Mouse (Mus musculus) CD4-positive naive resting alpha-beta T cell, adult 76 days (primary cell): Measurements from ENCODE around the gene Tmem190. TPM values are rescaled to one million over a fixed set of nuclear protein-coding genes. Genes with fewer than 3 reads are reported as not detected.

Experiments used
- total RNA-seq: library from RNA; stranded (reverse); gene quantifications from one replicate; pipeline ENCODE4 v1.2.4, GENCODE M21; 2023

Tmem190 gene
- not detected for total RNA-seq

DNA sequence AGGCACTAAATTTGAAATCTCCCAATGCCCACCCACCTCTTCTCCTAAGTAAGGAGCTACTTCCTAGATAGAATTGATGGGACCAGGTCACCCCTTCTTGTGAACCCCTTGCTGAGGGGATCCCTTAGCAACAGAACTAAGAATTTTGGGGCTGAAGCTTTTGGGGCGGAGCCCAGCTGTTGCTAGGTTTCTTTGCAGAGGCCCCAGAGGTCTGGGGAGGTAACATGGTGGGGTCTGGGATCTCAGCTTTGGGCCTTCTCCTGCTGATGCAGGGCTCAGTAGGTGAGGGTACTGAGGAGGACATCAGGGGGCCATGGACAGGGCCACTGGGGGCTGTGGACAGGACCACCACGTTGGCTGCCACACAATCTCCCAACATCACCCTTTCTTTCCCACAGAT is at the start of gene Tmem190, which contains the start of gene Il11:
Gene Tmem190, plus strand, starts transcription at position 179 of the 400 bp plus-strand sequence.
Gene Il11, minus strand, starts transcription at position 101 of the 400 bp plus-strand sequence.

DNA sequence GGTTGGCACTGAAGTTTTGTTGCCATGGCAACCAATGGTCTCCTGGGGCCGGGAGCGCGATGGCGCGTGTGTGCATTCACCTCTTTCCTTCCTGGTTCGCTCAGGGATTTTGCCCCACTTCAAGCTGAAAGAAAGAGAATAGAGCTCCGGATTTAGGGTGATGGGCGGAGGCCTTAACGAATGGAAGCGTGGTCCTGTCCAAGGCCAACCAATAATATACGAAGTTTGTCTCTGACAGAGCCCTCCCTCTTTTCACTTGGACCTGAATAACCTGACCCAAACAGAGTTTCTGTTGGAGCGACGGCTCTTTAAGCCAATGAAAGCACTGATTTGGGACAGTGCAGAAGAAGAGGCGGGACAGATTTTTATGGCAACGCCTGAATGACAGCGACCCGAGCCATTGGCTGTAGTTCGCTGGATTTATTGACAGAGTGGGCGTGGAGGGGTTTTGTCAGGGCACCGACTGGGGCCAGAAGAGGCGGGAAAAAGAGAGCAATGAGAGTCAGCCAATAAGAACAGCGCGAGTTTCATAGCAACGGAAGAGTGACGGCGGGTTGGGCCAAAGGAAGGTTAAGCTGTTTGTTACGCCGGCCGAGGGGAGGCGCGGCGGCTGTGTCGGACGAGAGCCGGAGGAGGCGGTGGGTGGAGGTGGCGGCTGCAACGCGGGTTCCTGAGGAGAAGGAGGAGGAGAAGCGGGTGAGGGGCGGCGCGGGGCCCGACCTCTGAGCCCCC is 43.0 kb upstream of the Tmem190 start, which contains the start of gene Kmt5c:
Gene Kmt5c, plus strand, starts transcription at position 572 of the 732 bp plus-strand sequence.

DNA sequence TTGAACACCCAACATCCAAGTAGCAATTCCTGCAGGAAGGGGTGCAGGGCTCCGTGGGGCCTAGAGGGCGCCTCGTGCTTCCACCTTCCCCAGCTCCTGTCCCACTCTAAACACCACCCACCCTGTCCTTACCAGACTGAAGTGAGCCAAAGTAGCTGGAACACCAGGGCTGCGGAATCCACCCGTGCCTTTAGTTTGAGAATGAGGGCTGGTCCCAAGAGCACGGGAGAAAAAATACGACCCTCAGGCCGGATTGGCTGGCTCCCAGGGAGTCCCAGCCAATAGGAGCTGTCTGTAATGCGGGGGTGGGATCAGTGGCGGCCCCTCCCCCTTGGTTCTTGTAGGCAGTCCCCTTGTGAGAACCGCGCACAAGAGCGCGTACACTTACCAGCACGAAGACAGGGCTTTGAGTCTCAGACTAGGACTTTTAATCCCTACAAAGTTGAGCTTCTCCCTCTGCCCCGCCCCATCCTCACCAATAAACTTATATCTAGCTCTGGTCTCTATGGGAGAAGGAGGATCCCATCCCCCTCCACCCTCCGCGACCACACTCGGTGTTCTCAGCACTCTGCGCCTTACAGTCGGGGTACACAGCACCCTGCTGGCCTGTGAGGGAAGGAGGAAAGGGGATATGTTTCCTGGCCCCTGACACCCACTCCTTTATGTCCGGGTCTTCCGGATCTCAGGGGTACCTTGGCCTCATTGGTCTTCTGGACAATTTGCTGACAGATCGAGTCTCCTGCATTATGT is 29.7 kb upstream of the Tmem190 start, which contains the start of gene Cox6b2:
Gene Cox6b2, minus strand, starts transcription at position 274 of the 750 bp plus-strand sequence.

DNA sequence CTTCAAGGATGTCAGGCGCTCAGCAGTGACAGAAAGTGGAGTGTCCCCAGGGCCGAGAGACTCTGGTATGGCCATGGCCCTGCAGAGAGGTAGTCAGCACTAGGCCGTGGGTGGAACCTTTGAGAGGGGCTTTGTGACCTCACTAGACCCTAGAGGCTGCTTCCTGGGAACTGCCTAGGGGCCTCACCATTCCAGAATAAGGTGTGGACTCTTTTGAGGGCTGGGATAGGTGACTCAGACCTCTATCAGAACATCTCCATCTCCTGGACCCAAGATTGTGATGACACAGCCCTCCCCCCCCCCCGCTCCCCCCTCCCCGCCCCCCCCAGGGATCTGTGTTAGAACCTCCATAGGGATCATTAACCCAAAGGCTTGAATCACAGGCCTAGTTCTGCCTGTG is 11.5 kb upstream of the Tmem190 start, which contains the start of gene Fam71e2:
Gene Fam71e2, minus strand, starts transcription at position 101 of the 400 bp plus-strand sequence.

DNA sequence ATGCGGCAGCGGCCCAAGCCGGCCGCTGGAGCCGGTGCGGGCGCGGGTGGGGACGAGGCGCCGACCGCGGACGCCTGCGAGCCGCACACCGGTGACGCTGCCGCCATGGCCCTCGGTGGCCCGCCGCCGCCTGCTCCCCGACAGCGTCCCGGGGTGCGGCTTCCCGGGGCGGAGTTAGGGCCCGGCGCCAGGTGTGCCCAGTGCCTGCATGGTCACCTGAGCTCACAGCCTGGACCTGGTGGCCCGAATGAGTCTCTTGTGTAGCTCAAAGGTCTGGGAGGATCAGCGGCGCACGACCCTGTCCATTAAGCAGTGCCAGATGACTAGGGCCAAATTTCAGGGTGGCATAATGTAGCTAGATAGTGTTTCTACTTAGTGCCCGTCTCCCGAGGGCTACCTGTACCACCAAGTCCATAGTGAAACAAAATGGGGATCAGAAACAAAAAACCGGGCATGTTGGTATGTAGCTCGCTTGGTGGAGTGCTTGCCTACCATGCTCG is 6.7 kb downstream of the Tmem190 start, which contains the start of gene Tmem238:
Gene Tmem238, minus strand, starts transcription at position 221 of the 500 bp plus-strand sequence.

DNA sequence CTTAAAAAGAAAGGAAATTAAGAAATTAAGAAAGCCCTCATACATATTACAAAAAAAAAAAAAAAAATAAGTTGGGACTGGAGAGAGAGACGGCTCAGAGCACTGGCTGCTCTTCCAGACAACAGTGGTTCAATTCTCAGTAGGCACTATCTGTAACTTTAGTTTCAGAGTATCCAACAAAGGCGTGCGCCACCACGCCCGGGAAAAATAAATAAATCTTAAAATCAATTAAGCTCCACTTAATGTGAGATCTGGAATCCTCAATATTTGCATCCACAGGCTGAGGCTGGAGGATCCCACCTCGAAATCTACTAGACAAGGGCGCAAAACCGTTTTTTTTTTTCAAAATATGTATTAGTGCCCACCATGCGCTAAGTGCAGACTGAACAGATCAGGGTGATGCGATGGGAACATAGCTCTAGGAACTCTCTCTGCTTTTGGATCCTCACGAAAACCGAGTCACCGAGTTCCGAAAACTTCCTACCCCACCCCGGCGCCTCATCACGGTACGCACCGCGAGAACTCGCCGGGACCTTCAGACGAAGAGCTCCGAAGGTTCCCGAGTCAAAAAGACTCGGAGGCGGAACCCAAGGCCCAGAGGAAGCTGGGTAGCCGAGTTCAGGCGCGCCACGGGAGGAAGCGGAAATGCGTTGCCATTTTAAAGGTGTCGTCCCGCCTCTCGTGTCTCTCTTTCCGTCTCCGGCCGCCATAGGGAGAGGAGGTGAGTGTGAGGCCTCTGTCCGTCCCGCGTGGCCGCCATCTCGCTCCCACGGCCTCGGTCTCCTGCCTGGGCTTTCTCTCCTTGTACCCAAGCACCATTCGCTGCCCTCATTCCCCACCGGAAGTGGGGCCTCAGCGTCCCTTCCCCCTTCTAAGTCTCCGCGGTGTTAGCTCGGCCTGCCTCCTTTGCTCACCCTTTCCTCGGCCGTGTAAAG is 9.8 kb downstream of the Tmem190 start, which contains the start of gene Rpl28:
Gene Rpl28, plus strand, starts transcription at position 597 of the 935 bp plus-strand sequence.

DNA sequence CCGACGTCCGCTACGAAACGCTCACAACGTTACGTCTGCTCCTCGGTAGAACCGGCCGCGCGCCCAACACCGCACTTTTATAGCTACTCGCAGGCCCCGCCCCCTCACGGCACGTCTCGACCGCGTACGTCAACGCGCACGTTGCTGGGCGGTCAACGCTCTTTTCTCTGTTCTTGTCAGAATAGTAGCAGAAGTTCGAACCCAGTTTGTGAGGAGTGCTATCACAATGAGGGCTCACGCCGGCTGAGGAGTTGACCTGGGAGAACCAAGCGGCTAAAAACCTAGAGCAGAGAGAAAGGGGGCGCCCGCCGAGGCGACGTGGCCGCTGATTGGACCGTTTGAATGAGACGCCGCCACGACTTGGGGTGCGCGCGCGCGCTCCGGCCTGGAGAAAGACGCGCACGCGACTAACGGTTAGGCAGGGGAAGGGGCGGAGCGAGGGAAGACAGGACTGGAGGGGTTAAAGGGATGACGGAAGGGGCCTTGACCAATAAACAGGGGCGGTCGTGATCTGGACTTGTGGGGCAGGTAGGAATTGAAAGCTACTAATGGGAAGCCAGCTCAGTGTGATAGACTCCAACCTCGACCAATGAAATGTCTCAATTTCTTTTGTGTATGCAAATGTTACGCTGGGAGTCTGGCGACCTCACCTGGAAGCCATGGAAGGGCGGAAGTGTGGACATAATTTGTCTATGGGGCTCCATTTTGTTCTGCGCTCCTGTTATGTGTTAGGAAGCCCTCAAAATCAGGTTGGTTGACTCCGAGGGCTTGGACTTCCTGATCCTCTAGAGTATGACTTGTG is 29.8 kb downstream of the Tmem190 start, which contains the start of gene Ube2s:
Gene Ube2s, minus strand, starts transcription at position 288 of the 802 bp plus-strand sequence.

Other genes with a start within 250 kb of the Tmem190 start
- not detected for gene Syt5, start 235.4 kb upstream of the Tmem190 start, total RNA-seq
- not detected for gene Ptprh, start 178.9 kb upstream of the Tmem190 start, total RNA-seq
- 51.6 TPM for gene Tmem86b, start 151.5 kb upstream of the Tmem190 start, total RNA-seq
- 282 TPM for gene Ppp6r1, start 123.9 kb upstream of the Tmem190 start, total RNA-seq
- 71.8 TPM for gene Hspbp1, start 97.9 kb upstream of the Tmem190 start, total RNA-seq
- gene Brsk1, start 92.3 kb upstream of the Tmem190 start, total RNA-seq: not detected
- 0.76 TPM for gene Tmem150b, start 57.7 kb upstream of the Tmem190 start, total RNA-seq
- gene Kmt5c, start 42.8 kb upstream of the Tmem190 start, total RNA-seq: 61.4 TPM
- 1.9 TPM for gene Cox6b2, start 29.8 kb upstream of the Tmem190 start, total RNA-seq
- not detected for gene Fam71e2, start 11.6 kb upstream of the Tmem190 start, total RNA-seq
- not detected for gene Il11, start 78 bp upstream of the Tmem190 start, total RNA-seq
- 1.7 TPM for gene Tmem238, start 6.7 kb downstream of the Tmem190 start, total RNA-seq
- 1,948 TPM for gene Rpl28, start 9.9 kb downstream of the Tmem190 start, total RNA-seq
- gene Ube2s, start 29.7 kb downstream of the Tmem190 start, total RNA-seq: 177 TPM
- gene Shisa7, start 61.8 kb downstream of the Tmem190 start, total RNA-seq: 0.44 TPM
- gene Isoc2b, start 87.3 kb downstream of the Tmem190 start, total RNA-seq: 5.8 TPM
- gene Isoc2a, start 94.2 kb downstream of the Tmem190 start, total RNA-seq: 9.6 TPM
- gene Gm36210, start 123.6 kb downstream of the Tmem190 start, total RNA-seq: not detected
- 42.6 TPM for gene Zfp628, start 132.3 kb downstream of the Tmem190 start, total RNA-seq
- 12.2 TPM for gene Nat14, start 139.1 kb downstream of the Tmem190 start, total RNA-seq
- 0.38 TPM for gene Ssc5d, start 142.8 kb downstream of the Tmem190 start, total RNA-seq
- 0.23 TPM for gene Sbk2, start 181.5 kb downstream of the Tmem190 start, total RNA-seq
- gene Sbk3, start 188.2 kb downstream of the Tmem190 start, total RNA-seq: not detected
- gene Zfp579, start 213.2 kb downstream of the Tmem190 start, total RNA-seq: 28.5 TPM
- 10.3 TPM for gene Zfp524, start 231.5 kb downstream of the Tmem190 start, total RNA-seq
- 59.9 TPM for gene Fiz1, start 231.8 kb downstream of the Tmem190 start, total RNA-seq
- not detected for gene Gm44973, start 232.6 kb downstream of the Tmem190 start, total RNA-seq
- gene Zfp865, start 237.4 kb downstream of the Tmem190 start, total RNA-seq: 59.4 TPM
- 0.23 TPM for gene Ccdc106, start 237.6 kb downstream of the Tmem190 start, total RNA-seq